Mouse (Mus musculus) MEL (cell line): ENCODE measurements around the gene Elp1. TPM values are rescaled to one million over a fixed set of nuclear protein-coding genes. Genes with fewer than 3 reads are reported as not detected.

Experiments used
- DNase-seq: peaks from one replicate; pipeline ENCODE4 v3.0.0; 2011; ENCODE audit warnings: low read depth, low spot score
- H3K27ac ChIP-seq: 2 replicates; pipeline ENCODE4 v1.5.1; 2012; ENCODE audit warnings: low read depth, mild to moderate bottlenecking, control low read depth, low read length, moderate library complexity; ENCODE audit not compliant: control insufficient read depth
- H3K27me3 ChIP-seq, 2 experiments: fragments of 150-350 bp in 1 of 2; sonication (generic) in 1 of 2; 2 replicates each; pipeline ENCODE4 v1.6.1; 2012; ENCODE audit warnings: low read length in 2 of 2, mild to moderate bottlenecking in 2 of 2, improper control_type of control experiment in 1 of 2, moderate library complexity in 1 of 2; ENCODE audit not compliant: insufficient read depth in 2 of 2, control insufficient read depth in 1 of 2
- H3K36me3 ChIP-seq, 2 experiments: 2 replicates each; pipeline ENCODE4 v1.6.1; 2012 to 2014; ENCODE audit warnings: low read length in 2 of 2, improper control_type of control experiment in 1 of 2, inconsistent platforms in 1 of 2, mild to moderate bottlenecking in 1 of 2; ENCODE audit not compliant: insufficient read depth in 2 of 2, control insufficient read depth in 1 of 2
- H3K4me1 ChIP-seq, 2 experiments: fragments of 150-350 bp in 1 of 2; sonication (generic) in 1 of 2; 2 replicates each; pipeline ENCODE4 v1.6.1; 2012; ENCODE audit warnings: low read length in 2 of 2, improper control_type of control experiment in 1 of 2, mild to moderate bottlenecking in 1 of 2; ENCODE audit not compliant: insufficient read depth in 2 of 2, control insufficient read depth in 1 of 2
- H3K4me3 ChIP-seq, 2 experiments: fragments of 150-350 bp in 1 of 2; sonication (generic) in 1 of 2; 2 replicates each; pipeline ENCODE4 v1.5.1; 2012; ENCODE audit warnings: low read depth in 2 of 2, low read length in 2 of 2, mild to moderate bottlenecking in 2 of 2, moderate library complexity in 2 of 2, control low read depth in 1 of 2, improper control_type of control experiment in 1 of 2; ENCODE audit not compliant: control insufficient read depth in 1 of 2, insufficient read depth in 1 of 2
- H3K79me2 ChIP-seq: 2 replicates; pipeline ENCODE4 v1.6.1; 2012; ENCODE audit warnings: mild to moderate bottlenecking, low read length, moderate library complexity; ENCODE audit not compliant: control insufficient read depth, poor library complexity, insufficient read depth
- H3K9ac ChIP-seq: 2 replicates; pipeline ENCODE4 v1.6.1; 2012; ENCODE audit warnings: low read depth, mild to moderate bottlenecking, control low read depth, low read length, moderate library complexity; ENCODE audit not compliant: control insufficient read depth, poor library complexity, severe bottlenecking
- H3K9me3 ChIP-seq: fragments of 150-350 bp; sonication (generic); replicated peaks from 2 replicates; pipeline ENCODE4 v1.6.1; 2012; ENCODE audit warnings: mild to moderate bottlenecking, low read length, improper control_type of control experiment, moderate library complexity; ENCODE audit not compliant: insufficient read depth
- CHD1 ChIP-seq: IDR thresholded peaks from 2 replicates; pipeline ENCODE4 v1.6.1; 2012; ENCODE audit warnings: low read depth, mild to moderate bottlenecking, inconsistent platforms, low read length, improper control_type of control experiment
- CTCF ChIP-seq, 3 experiments: IDR thresholded peaks in 2 of 3; conservative IDR thresholded peaks in 1 of 3; 2 replicates each; pipeline ENCODE4 v1.5.1; 2011 to 2012; ENCODE audit warnings: low read length in 3 of 3, low read depth in 2 of 3, mild to moderate bottlenecking in 2 of 3, improper control_type of control experiment in 1 of 3, inconsistent platforms in 1 of 3, mixed read lengths in 1 of 3, moderate library complexity in 1 of 3; ENCODE audit not compliant: control insufficient read depth in 1 of 3, insufficient read depth in 1 of 3, poor library complexity in 1 of 3, severe bottlenecking in 1 of 3
- ELF1 ChIP-seq: IDR thresholded peaks from 2 replicates; pipeline ENCODE4 v1.6.1; 2014; ENCODE audit warnings: low read depth, mild to moderate bottlenecking, inconsistent platforms, low read length, improper control_type of control experiment, moderate library complexity
- JUND ChIP-seq: IDR thresholded peaks from 2 replicates; pipeline ENCODE4 v1.6.1; 2011; ENCODE audit warnings: low read depth, mild to moderate bottlenecking, improper control_type of control experiment, low read length
- KAT2A ChIP-seq: conservative IDR thresholded peaks from 2 replicates; pipeline ENCODE4 v1.6.1; 2012; ENCODE audit warnings: low read depth, low read length, improper control_type of control experiment, inconsistent platforms
- MAX ChIP-seq: IDR thresholded peaks from 2 replicates; pipeline ENCODE4 v1.6.1; 2011; ENCODE audit warnings: low read length, improper control_type of control experiment
- MYC ChIP-seq: IDR thresholded peaks from 2 replicates; pipeline ENCODE4 v1.6.1; 2011; ENCODE audit warnings: low read depth, mild to moderate bottlenecking, low read length, improper control_type of control experiment, moderate library complexity
- POLR2A ChIP-seq, 2 experiments: IDR thresholded peaks; 2 replicates each; pipeline ENCODE4 v1.6.1; 2011 to 2012; ENCODE audit warnings: low read length in 2 of 2, mild to moderate bottlenecking in 2 of 2, control low read depth in 1 of 2, improper control_type of control experiment in 1 of 2, low read depth in 1 of 2, moderate library complexity in 1 of 2; ENCODE audit not compliant: control insufficient read depth in 1 of 2, insufficient read depth in 1 of 2, poor library complexity in 1 of 2
- POLR2AphosphoS2 ChIP-seq: IDR thresholded peaks from 2 replicates; pipeline ENCODE4 v1.6.1; 2011; ENCODE audit warnings: low read length, improper control_type of control experiment
- POLR2AphosphoS5 ChIP-seq: IDR thresholded peaks from 2 replicates; pipeline ENCODE4 v1.6.1; 2012; ENCODE audit warnings: low read depth, borderline replicate concordance, mild to moderate bottlenecking, inconsistent platforms, low read length, moderate library complexity, mixed read lengths
- SMC3 ChIP-seq: IDR thresholded peaks from 2 replicates; pipeline ENCODE4 v1.6.1; 2011; ENCODE audit warnings: low read depth, low read length, improper control_type of control experiment
- TCF12 ChIP-seq: IDR thresholded peaks from 2 replicates; pipeline ENCODE4 v1.6.1; 2014; ENCODE audit warnings: low read depth, mild to moderate bottlenecking, inconsistent platforms, low read length, improper control_type of control experiment, moderate library complexity
- polyA plus RNA-seq, 2 experiments: library from polyadenylated mRNA; stranded (reverse) in 1 of 2; unstranded in 1 of 2; fragments of >175 nt in 1 of 2; fragments of >200 nt in 1 of 2; gene quantifications; 2 replicates each; pipeline versions ENCODE4 v1.2.1 to v1.2.4; 2012; ENCODE audit warnings: low replicate concordance in 2 of 2, low read depth in 1 of 2; ENCODE audit not compliant: insufficient read length in 2 of 2, insufficient read depth in 1 of 2, missing spikeins in 1 of 2
- total RNA-seq: library from RNA; depleted of rRNA; stranded (reverse); fragments of 300-350 nt; gene quantifications from 2 replicates; pipeline ENCODE4 v1.2.3, GENCODE M21; 2012

Elp1 gene
- total and polyA plus RNA-seq, 3 experiments = 38.0 to 144 (median 41.3) TPM

DNA sequence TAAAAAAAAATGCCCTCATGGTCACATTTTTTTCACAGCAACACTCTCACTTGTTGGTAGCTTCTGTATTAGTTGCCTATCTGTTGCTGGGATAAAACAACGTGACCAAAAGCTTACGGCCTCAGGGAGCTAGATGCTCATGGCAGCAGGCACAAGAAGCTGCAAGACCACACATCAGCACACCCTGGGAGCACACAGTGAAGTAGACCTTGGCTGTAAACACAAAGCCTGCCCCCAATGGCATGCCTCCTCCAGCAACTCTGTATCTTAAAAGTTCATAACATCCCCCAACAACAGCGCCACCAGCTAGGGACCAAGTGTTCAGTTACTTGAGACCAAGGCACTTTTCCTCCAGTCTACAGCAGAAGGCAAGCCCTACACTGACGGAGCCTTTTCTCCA lies 6.9 kb upstream of the Elp1 start:
- peaks cover 3 to 12% of the 10 kb centered on the region in 2 experiments; a peak in 3 of 4 replicates for H3K36me3 ChIP-seq
- no peak for TF ChIP-seq JUND
- TF ChIP-seq POLR2AphosphoS2 = peak; percentile 46; the same call in 1 of the 2 replicates
- TF ChIP-seq SMC3 = no peak
- no peak for TF ChIP-seq MAX
- TF ChIP-seq KAT2A = no peak
- peak in 1 of 2 experiments; percentile 29; a peak in 1 of 4 replicates for TF ChIP-seq POLR2A (IDR thresholded peaks at IDR 0.05; ENCODE audit: control insufficient read depth in 1 of 2, insufficient read depth in 1 of 2, low read depth in 1 of 2, low read length in 2 of 2, poor library complexity in 1 of 2)
- TF ChIP-seq, all 39 proteins: peak for 2
- Histone ChIP-seq H3K4me3 (no peak overlapping the region), H3K4me1 (no peaks in the 10 kb centered on the region), H3K79me2 (peaks cover 2% of the 10 kb centered on the region; the same call in 1 of the 2 replicates), H3K9me3 (no peaks in the 10 kb centered on the region), H3K27ac (no peak overlapping the region), H3K27me3 (no peaks in the 10 kb centered on the region), H3K9ac (no peak overlapping the region)
- no peak for DNase-seq

DNA sequence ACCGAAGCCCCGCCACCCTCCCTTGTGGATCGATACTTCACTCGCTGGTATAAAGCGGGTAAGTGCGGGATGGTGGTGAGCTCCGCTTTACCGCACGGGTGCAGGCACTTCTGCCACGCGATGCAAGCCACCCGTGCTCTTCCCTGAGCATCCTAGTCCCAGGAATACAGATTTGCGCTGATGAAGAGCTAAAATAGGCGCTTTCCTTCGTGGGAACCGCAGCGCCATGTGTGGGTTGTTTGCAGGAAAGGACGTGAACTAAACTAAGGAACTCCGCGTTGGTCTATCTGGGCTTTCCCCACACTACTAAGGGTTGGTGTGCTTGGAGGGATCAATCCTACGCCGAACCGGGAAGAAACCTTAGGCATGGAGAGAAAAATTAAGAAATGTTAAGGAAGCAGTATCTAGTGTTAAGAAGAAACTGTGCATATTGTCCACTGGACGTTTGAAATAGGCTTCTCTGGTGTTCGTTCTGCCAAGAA lies 579 bp upstream of the Elp1 start:
- Histone ChIP-seq H3K4me1 (peaks cover 0 to 13% of the 10 kb centered on the region in 2 experiments; a peak in 3 of 4 replicates), H3K27ac (peak overlapping the region; percentile 70), H3K9me3 (no peaks in the 10 kb centered on the region), H3K27me3 (no peaks in the 10 kb centered on the region), H3K79me2 (peaks cover 38% of the 10 kb centered on the region), H3K4me3 (peak overlapping the region; percentile 97 to 98), H3K36me3 (peaks cover 14 to 26% of the 10 kb centered on the region in 2 experiments), H3K9ac (peak overlapping the region; percentile 92)
- no peak for DNase-seq
- TF ChIP-seq MYC (peak; percentile 54; the same call in 1 of the 2 replicates), POLR2AphosphoS5 (no peak)

DNA sequence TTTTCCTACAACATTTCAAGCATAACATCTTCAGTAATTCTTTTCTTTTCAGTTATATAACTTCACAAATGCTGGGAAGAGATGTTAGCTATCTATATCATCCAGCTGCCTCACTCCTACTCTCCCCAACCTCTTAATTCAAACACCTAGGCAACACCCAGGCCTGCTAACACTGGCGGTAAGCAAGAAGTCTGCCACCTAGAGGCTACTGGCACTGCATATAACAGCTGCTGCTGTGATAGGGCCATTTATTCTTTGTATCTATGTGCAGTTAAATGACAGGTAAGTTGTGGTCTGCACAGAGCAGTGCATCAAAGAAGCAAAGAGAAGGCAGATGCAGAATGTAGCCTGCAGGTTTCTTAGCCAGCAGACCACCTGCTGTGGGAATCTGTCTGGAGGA lies 10.8 kb downstream of the Elp1 start:
- Histone ChIP-seq H3K4me1 (no peaks in the 10 kb centered on the region), H3K4me3 (no peak overlapping the region), H3K36me3 (peaks cover 0 to 50% of the 10 kb centered on the region in 2 experiments; a peak in 2 of 4 replicates), H3K79me2 (no peaks in the 10 kb centered on the region; the same call in 1 of the 2 replicates), H3K9me3 (no peaks in the 10 kb centered on the region), H3K9ac (no peak overlapping the region), H3K27ac (no peak overlapping the region), H3K27me3 (no peaks in the 10 kb centered on the region)
- TF ChIP-seq CTCF (IDR thresholded peaks at IDR 0.05 in 2 of 3, conservative IDR thresholded peaks at IDR 0.05 in 1 of 3; ENCODE audit: control insufficient read depth in 1 of 3, insufficient read depth in 1 of 3, low read depth in 2 of 3, low read length in 3 of 3, poor library complexity in 1 of 3, severe bottlenecking in 1 of 3) (peak; percentile 48 to 58 (median 54)), TCF12 (no peak), ELF1 (no peak), CHD1 (no peak)
- peak; percentile 50 for DNase-seq
